9 mouse cellular contexts compared by ENCODE assay signal in genomic region chr9:98965084-98965483, GRCm38 (mm10). TPM values are rescaled to one million over a fixed set of nuclear protein-coding genes. Genes with fewer than 3 reads are reported as not detected.
DNase-seq lines count a peak whose midpoint lies in the region; ATAC-seq and TF ChIP-seq lines count a peak whose summit lies in the region.
"Had no signal": no experiment of that assay in that cellular context is flagged by ENCODE, and none has a peak within 500 bp of the region (broad histone marks: within the 10 kb centered on the region; RNA-seq: fewer than 3 reads in every experiment).

No protein-coding gene starts in this region.

- H3K9ac ChIP-seq in heart, embryonic 11.5 days (ENCODE audit: low read depth, low read length): no peak overlapping the region
- H3K9ac ChIP-seq in forebrain, postnatal 0 days: no peak overlapping the region
- no peak overlapping the region for H3K9ac ChIP-seq in liver, postnatal 0 days (replicated peaks)

- WGBS in heart, embryonic 11.5 days (ENCODE audit: insufficient replicate concordance): 1% methylated on average over 18 of the region's 18 CpGs
- WGBS in thymus, adult 2 months: 8% methylated on average over 18 of the region's 18 CpGs
- WGBS in forebrain, postnatal 0 days: under 1% methylated on average over 18 of the region's 18 CpGs
- whole genome bisulfite sequencing in liver, postnatal 0 days (ENCODE audit: insufficient replicate concordance): 2% methylated on average over 18 of the region's 18 CpGs

- ATAC-seq in heart, embryonic 11.5 days (replicated peaks; ENCODE audit: insufficient number of reproducible peaks, low FRiP score, low TSS enrichment): no peak
- peak; percentile 12; the same call in 1 of the 2 replicates for ATAC-seq in forebrain, postnatal 0 days
- ATAC-seq in liver, postnatal 0 days: no peak

- H3K9me3 ChIP-seq in heart, embryonic 11.5 days (replicated peaks; ENCODE audit: control insufficient read depth, low read length): no peaks in the 10 kb centered on the region
- H3K9me3 ChIP-seq in forebrain, postnatal 0 days (ENCODE audit: low read length): no peaks in the 10 kb centered on the region
- H3K9me3 ChIP-seq in liver, postnatal 0 days (ENCODE audit: low read length): no peaks in the 10 kb centered on the region

- no peak for TF ChIP-seq CTCF in thymus, adult 2 months (IDR thresholded peaks at IDR 0.05; ENCODE audit: borderline replicate concordance, control insufficient read depth, extremely low read depth, insufficient read depth, low read length, poor library complexity)
- peak; percentile 70 for TF ChIP-seq CTCF in forebrain, postnatal 0 days (IDR thresholded peaks at IDR 0.05; ENCODE audit: low read depth)
- peak; percentile 54 for TF ChIP-seq CTCF in liver, postnatal 0 days (IDR thresholded peaks at IDR 0.05; ENCODE audit: low read depth)

- no peak overlapping the region for H3K4me3 ChIP-seq in heart, embryonic 11.5 days (ENCODE audit: low read depth, low read length)
- no peak overlapping the region for H3K4me3 ChIP-seq in thymus, adult 2 months (ENCODE audit: control insufficient read depth, insufficient read depth, low read length)
- H3K4me3 ChIP-seq in forebrain, postnatal 0 days (ENCODE audit: low read depth, low read length): no peak overlapping the region
- H3K4me3 ChIP-seq in liver, postnatal 0 days (ENCODE audit: low read depth, low read length): no peak overlapping the region

- no peak for TF ChIP-seq POLR2A in thymus, adult 2 months (IDR thresholded peaks at IDR 0.05; ENCODE audit: control insufficient read depth, extremely low read depth, insufficient read depth, low read length, poor library complexity)

- peak overlapping the region; percentile 40 for H3K4me2 ChIP-seq in heart, embryonic 11.5 days
- H3K4me2 ChIP-seq in forebrain, postnatal 0 days (ENCODE audit: low read depth): 0 out of 2 replicates have a peak overlapping the region, but pooled peaks have one; percentile 4
- H3K4me2 ChIP-seq in liver, postnatal 0 days (ENCODE audit: low read depth, low read length): no peak overlapping the region

- 0 out of 2 replicates have a peak, but pooled peaks cover 2% of the 10 kb centered on the region for H3K4me1 ChIP-seq in heart, embryonic 11.5 days (ENCODE audit: control insufficient read depth, insufficient read depth, low read length)
- H3K4me1 ChIP-seq in thymus, adult 2 months (replicated peaks; ENCODE audit: control insufficient read depth, insufficient read depth, low read length): no peaks in the 10 kb centered on the region
- no peaks in the 10 kb centered on the region for H3K4me1 ChIP-seq in forebrain, postnatal 0 days (ENCODE audit: insufficient read depth)
- no peaks in the 10 kb centered on the region for H3K4me1 ChIP-seq in liver, postnatal 0 days (ENCODE audit: insufficient read depth)

- H3K27ac ChIP-seq in heart, embryonic 11.5 days (ENCODE audit: low read depth, low read length): no peak overlapping the region
- H3K27ac ChIP-seq in thymus, adult 2 months (ENCODE audit: control insufficient read depth, insufficient read depth, low read length): no peak overlapping the region
- H3K27ac ChIP-seq in forebrain, postnatal 0 days (ENCODE audit: low read depth, low read length): no peak overlapping the region
- no peak overlapping the region for H3K27ac ChIP-seq in liver, postnatal 0 days (ENCODE audit: low read depth)

- TF ChIP-seq EP300 in liver, postnatal 0 days (IDR thresholded peaks at IDR 0.05; ENCODE audit: low read depth): no peak

- peaks cover 72% of the 10 kb centered on the region for H3K27me3 ChIP-seq in heart, embryonic 11.5 days (ENCODE audit: control insufficient read depth, insufficient read depth, low read length)
- H3K27me3 ChIP-seq in thymus, adult 2 months (ENCODE audit: control insufficient read depth, insufficient read depth, low read length): peaks cover 14% of the 10 kb centered on the region; the same call in 1 of the 2 replicates
- peaks cover 68% of the 10 kb centered on the region for H3K27me3 ChIP-seq in forebrain, postnatal 0 days (ENCODE audit: insufficient read depth, low read length)
- H3K27me3 ChIP-seq in liver, postnatal 0 days (ENCODE audit: insufficient read depth, low read length): peaks cover 74% of the 10 kb centered on the region

- no peak for DNase-seq in heart, adult 8-10 months (ENCODE audit: low spot score)
- DNase-seq in thymus, adult 2 months: peak; percentile 28
- no peak for DNase-seq in thymus, postnatal 0 days (ENCODE audit: low spot score)
- peak; percentile 59 for DNase-seq in forebrain, postnatal 0 days
- no peak for DNase-seq in liver, postnatal 0 days
- no peak for DNase-seq in yolk sac, embryonic 10.5 days (ENCODE audit: low spot score)
- DNase-seq in cerebellum, adult 9-11 months: no peak

- H3K36me3 ChIP-seq in heart, embryonic 11.5 days (ENCODE audit: control insufficient read depth, insufficient read depth, low read length): no peaks in the 10 kb centered on the region
- no peaks in the 10 kb centered on the region for H3K36me3 ChIP-seq in thymus, adult 2 months (ENCODE audit: control insufficient read depth, insufficient read depth, low read length)
- H3K36me3 ChIP-seq in forebrain, postnatal 0 days (ENCODE audit: insufficient read depth): no peaks in the 10 kb centered on the region
- no peaks in the 10 kb centered on the region for H3K36me3 ChIP-seq in liver, postnatal 0 days (replicated peaks; ENCODE audit: insufficient read depth, low read length)

RNA-seq across cellular contexts. Expression of gene Foxl2, which starts 10.0 kb away (rescaled TPM):
- not detected in 2 replicates for polyA plus RNA-seq in heart, embryonic 11.5 days (2014; fragmentation: Nextera tagmentation; extraction: Ambion mirVana)
- total RNA-seq in heart, adult 8-10 months (2022): not detected
- 0.05 and 0.14 TPM in 2 replicates for polyA plus RNA-seq in thymus, adult 2 months (2012; rRNA removed)
- polyA plus RNA-seq in thymus, postnatal 0 days (2015; fragmentation: Nextera tagmentation; extraction: Ambion mirVana): not detected in 2 replicates
- total RNA-seq in forebrain, postnatal 0 days (2014; rRNA removed): 0.08 and 0.71 TPM in 2 replicates
- 0.43 and 0.61 TPM in 2 replicates for polyA plus RNA-seq in forebrain, postnatal 0 days (2015; fragmentation: Nextera tagmentation; extraction: Ambion mirVana)
- polyA plus RNA-seq in liver, postnatal 0 days (2015; fragmentation: Nextera tagmentation; extraction: Ambion mirVana): not detected in 2 replicates
- polyA plus RNA-seq: heart, embryonic 14.5 days had no signal

RNA-seq across cellular contexts. Expression of gene Faim, which starts 21.1 kb away (rescaled TPM):
- 36.8 and 38.3 TPM in 2 replicates for polyA plus RNA-seq in heart, embryonic 11.5 days (2014; fragmentation: Nextera tagmentation; extraction: Ambion mirVana)
- total RNA-seq in heart, adult 8-10 months (2022): 1 to 10 TPM; 3.8 to 5.6 (median 4.3) TPM
- 3.9 and 5.7 TPM in 2 replicates for polyA plus RNA-seq in thymus, adult 2 months (2012; rRNA removed)
- polyA plus RNA-seq in thymus, postnatal 0 days (2015; fragmentation: Nextera tagmentation; extraction: Ambion mirVana): 52.4 and 54.8 TPM in 2 replicates
- total RNA-seq in forebrain, postnatal 0 days (2014; rRNA removed): 50.7 and 53.9 TPM in 2 replicates
- polyA plus RNA-seq in forebrain, postnatal 0 days (2015; fragmentation: Nextera tagmentation; extraction: Ambion mirVana): 101 and 106 TPM in 2 replicates
- 16.2 and 16.7 TPM in 2 replicates for polyA plus RNA-seq in liver, postnatal 0 days (2015; fragmentation: Nextera tagmentation; extraction: Ambion mirVana)

Comparison
In these comparisons a context has a peak if more than half of its experiments do, and no peak if none do; other contexts are left out.
1. DNase-seq: peak in thymus, adult 2 months (single experiment) and forebrain, postnatal 0 days (single experiment); none in heart, adult 8-10 months (single experiment), thymus, postnatal 0 days (single experiment), liver, postnatal 0 days (single experiment), yolk sac, embryonic 10.5 days (single experiment) and cerebellum, adult 9-11 months (single experiment).